Mouse (Mus musculus) heart, embryonic 10.5 days (tissue): ENCODE measurements around the gene Mast1. TPM values are rescaled to one million over a fixed set of nuclear protein-coding genes. Genes with fewer than 3 reads are reported as not detected.

ENCODE experiments used
- DNase-seq: peaks from one replicate; pipeline ENCODE4 v3.0.0-alpha.2; 2017; ENCODE audit warnings: low spot score
- H3K27ac ChIP-seq: fragments of 300-500 bp; sonication (generic); 2 replicates; pipeline ENCODE4 v1.5.1; 2016; ENCODE audit warnings: mild to moderate bottlenecking
- H3K27me3 ChIP-seq: fragments of 300-500 bp; sonication (generic); 2 replicates; pipeline ENCODE4 v1.6.1; 2016; ENCODE audit warnings: mild to moderate bottlenecking; ENCODE audit not compliant: poor library complexity, insufficient read depth, severe bottlenecking
- H3K36me3 ChIP-seq: fragments of 300-500 bp; sonication (generic); 2 replicates; pipeline ENCODE4 v1.6.1; 2016; ENCODE audit warnings: mild to moderate bottlenecking, moderate library complexity
- H3K4me1 ChIP-seq: fragments of 300-500 bp; sonication (generic); 2 replicates; pipeline ENCODE4 v1.6.1; 2016; ENCODE audit warnings: mild to moderate bottlenecking
- H3K4me3 ChIP-seq: fragments of 300-500 bp; sonication (generic); 2 replicates; pipeline ENCODE4 v1.5.1; 2016; ENCODE audit warnings: mild to moderate bottlenecking, moderate library complexity
- H3K9me3 ChIP-seq: fragments of 300-500 bp; sonication (generic); 2 replicates; pipeline ENCODE4 v1.6.1; 2016; ENCODE audit warnings: mild to moderate bottlenecking, moderate library complexity
- WGBS: fragments of 180-500 bp; shearing (Covaris S2); methylation state at CpG from one replicate; pipeline ENCODE4 v1.1.7; 2016; 5-methylcytosine and 5-hydroxymethylcytosine counted together
- microRNA-seq: library from miRNA; unstranded; fragments of <30 nt; microRNA quantifications from one replicate; pipeline ENCODE4, GENCODE M21; 2017
- polyA plus RNA-seq: library from polyadenylated mRNA; unstranded; fragments of >200 nt; fragmentation: Nextera tagmentation; extraction: Ambion mirVana; gene quantifications from 2 replicates; pipeline ENCODE4 v1.2.1, GENCODE M21; 2016

The Mast1 gene
- polyA plus RNA-seq, 1 experiment from 2014 or later: 0.09 TPM

DNA sequence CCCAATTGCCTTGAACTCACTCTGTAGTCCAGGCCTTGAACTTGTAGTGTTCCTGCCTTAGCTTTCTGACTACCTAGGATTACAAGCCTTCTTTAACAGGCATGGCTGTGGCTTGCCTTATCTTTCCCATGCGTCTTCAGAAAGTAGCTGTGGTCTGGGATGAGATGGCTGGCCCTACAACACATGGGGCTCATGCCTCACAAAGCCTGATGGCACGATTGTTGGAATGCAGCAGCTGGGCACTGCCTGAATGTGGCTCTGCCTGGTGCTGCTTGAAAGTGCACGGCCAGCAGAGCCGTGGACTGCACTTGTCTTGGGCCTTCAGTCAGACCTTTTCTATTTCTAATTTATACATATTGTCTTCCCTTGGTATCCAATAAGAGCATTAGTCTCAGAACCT is 52.4 kb downstream of the Mast1 start:
- H3K36me3 ChIP-seq: peaks cover 41% of the 10 kb centered on the region
- no peak overlapping the region for H3K4me3 ChIP-seq
- no peak for DNase-seq
- H3K27me3 ChIP-seq: no peaks in the 10 kb centered on the region
- no peak overlapping the region for H3K27ac ChIP-seq
- H3K4me1 ChIP-seq: no peaks in the 10 kb centered on the region
- no peaks in the 10 kb centered on the region for H3K9me3 ChIP-seq
- 78% methylated on average over 4 of the region's 4 CpGs for WGBS

- DNase-seq: no peak
- Histone ChIP-seq H3K36me3 (peaks cover 3% of the 10 kb centered on the region; the same call in 1 of the 2 replicates), H3K9me3 (no peaks in the 10 kb centered on the region), H3K4me1 (no peaks in the 10 kb centered on the region), H3K27me3 (no peaks in the 10 kb centered on the region), H3K27ac (no peak overlapping the region), H3K4me3 (no peak overlapping the region)
- WGBS: 71% methylated on average over 1 of the region's 1 CpGs
These were observed 58.2 kb downstream of the Mast1 start for GRCm38 (mm10) chr8:84878915-84879314.

DNA sequence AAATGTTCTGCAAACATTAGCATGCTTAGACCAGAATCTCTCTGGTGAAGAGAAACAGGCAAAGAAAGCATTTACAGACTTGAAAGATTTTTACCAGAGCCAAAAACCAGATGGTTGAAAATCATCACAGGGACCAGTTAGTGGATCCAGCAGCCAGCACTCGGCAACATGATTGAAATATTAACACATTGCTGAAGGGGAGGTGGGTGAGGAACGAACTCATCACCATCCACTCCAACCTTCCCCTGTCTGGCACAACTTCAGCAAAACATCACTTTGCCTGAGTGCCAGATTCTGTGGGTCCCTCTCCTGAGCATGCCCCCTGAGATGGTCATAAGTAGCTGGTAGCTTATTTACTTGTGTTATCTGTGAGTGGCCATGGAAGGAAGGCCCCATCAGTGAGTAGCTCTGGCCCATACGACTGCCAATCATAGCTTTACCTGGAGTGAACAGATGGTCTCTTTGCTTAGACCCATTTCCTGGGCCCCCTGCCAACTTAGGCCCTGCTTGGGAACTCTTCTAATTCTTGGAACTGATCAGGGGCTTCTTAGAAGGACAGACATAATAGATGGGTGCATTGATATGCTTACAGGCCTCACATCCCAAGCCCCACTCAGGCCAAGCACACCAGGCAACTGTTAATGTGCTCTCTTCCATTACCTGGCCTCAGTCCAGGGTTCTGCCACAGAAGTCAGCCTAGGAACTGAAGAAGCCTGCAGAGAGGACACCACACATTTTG is 59.7 kb downstream of the Mast1 start:
- no peaks in the 10 kb centered on the region for H3K9me3 ChIP-seq
- peaks cover 4% of the 10 kb centered on the region for H3K4me1 ChIP-seq
- no peak overlapping the region for H3K27ac ChIP-seq
- no peak overlapping the region for H3K4me3 ChIP-seq
- H3K27me3 ChIP-seq: peaks cover 7% of the 10 kb centered on the region; the same call in 1 of the 2 replicates
- peaks cover 3% of the 10 kb centered on the region; the same call in 1 of the 2 replicates for H3K36me3 ChIP-seq
- no peak for DNase-seq
- 83% methylated on average over 3 of the region's 3 CpGs for WGBS

DNA sequence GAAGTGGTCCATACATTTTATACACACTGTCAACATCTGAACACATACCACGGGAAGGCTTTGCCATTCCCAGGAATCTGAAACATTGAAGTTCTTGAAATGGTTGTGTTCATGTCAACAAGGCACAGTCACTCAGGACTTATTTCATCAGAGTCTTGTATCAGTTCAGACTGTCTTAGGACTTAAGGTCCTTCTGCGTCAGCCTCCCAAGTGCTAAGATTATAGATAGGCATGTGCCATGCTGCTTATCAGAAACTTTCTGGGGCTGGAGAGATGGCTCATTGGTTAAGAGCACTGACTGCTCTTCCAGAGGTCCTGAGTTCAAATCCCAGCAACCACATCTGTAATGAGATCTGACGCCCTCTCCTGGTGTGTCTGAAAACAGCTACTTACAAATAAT is 62.8 kb downstream of the Mast1 start:
- peaks cover 12% of the 10 kb centered on the region for H3K4me1 ChIP-seq

DNA sequence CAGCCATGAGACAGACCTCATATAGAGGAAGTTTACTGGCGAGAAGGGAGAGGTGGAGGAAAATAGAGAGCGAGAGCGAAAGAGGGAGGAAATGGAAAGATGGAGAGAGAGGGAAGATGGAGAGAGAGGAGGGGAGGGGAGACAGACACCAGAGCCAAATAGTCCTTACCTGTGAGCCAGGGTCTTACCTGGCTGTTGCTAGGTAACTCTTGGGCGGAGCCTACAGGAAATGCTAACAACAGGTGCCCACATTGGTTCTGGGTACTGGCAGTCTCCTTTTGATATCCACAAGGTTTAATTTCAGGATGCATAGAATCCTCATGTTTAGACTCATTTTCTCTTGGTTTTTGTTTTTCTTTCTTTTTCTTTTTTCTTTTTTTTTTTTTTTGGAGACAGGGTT is 64.1 kb downstream of the Mast1 start:
- Histone ChIP-seq H3K27ac (peak overlapping the region; percentile 88; the same call in 1 of the 2 replicates), H3K27me3 (peaks cover 10% of the 10 kb centered on the region; the same call in 1 of the 2 replicates), H3K9me3 (no peaks in the 10 kb centered on the region), H3K4me1 (peaks cover 14% of the 10 kb centered on the region), H3K4me3 (peak overlapping the region; percentile 63), H3K36me3 (peaks cover 21% of the 10 kb centered on the region)
- WGBS: 72% methylated on average over 4 of the region's 4 CpGs
- no peak for DNase-seq

More for the DNA sequence above, 62.8 kb downstream of the Mast1 start:
- no peak for DNase-seq
- WGBS: 81% methylated on average over 3 of the region's 3 CpGs
- H3K4me3 ChIP-seq: no peak overlapping the region
- no peak overlapping the region for H3K27ac ChIP-seq
- no peaks in the 10 kb centered on the region for H3K9me3 ChIP-seq
- H3K36me3 ChIP-seq: peaks cover 8% of the 10 kb centered on the region
- H3K27me3 ChIP-seq: peaks cover 10% of the 10 kb centered on the region; the same call in 1 of the 2 replicates

DNA sequence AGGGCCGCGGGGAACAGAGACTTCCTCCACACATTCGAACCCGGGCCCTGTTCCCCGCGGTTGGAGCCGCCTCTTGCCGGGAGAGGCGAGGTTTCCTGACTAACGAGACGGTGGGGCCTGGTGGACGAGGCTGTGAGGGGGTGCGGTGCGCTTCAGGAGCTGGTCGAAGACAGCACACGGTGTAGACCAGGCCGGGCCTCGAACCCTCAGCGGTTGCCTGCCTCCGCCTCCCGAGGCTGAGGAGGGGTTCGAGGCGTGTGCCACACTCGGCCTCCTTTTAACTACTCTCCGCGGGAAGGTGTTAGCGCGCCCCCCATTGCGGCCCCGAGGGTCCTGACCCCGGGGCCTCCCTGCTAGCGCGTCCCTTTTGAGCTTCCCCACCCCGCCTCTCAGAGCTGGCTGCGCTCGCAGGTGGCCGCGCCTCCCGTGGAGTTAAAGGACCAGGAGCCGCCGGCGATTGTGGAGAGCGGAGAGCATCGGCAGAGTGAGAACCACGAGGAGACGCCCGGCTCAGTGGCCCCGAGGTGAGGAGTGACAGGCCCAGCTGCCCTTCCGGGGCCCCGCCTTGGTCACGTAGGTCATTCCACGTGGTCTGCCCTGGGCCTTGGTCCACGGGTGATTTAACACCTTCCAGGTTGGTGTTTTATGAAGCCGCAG is 64.7 kb downstream of the Mast1 start:
- Histone ChIP-seq H3K36me3 (peaks cover 27% of the 10 kb centered on the region), H3K4me3 (peak overlapping the region; percentile 63), H3K27me3 (peaks cover 10% of the 10 kb centered on the region; the same call in 1 of the 2 replicates), H3K4me1 (peaks cover 14% of the 10 kb centered on the region), H3K9me3 (no peaks in the 10 kb centered on the region), H3K27ac (peak overlapping the region; percentile 88)
- DNase-seq: peak; percentile 79
- WGBS: 3% methylated on average over 54 of the region's 54 CpGs

DNA sequence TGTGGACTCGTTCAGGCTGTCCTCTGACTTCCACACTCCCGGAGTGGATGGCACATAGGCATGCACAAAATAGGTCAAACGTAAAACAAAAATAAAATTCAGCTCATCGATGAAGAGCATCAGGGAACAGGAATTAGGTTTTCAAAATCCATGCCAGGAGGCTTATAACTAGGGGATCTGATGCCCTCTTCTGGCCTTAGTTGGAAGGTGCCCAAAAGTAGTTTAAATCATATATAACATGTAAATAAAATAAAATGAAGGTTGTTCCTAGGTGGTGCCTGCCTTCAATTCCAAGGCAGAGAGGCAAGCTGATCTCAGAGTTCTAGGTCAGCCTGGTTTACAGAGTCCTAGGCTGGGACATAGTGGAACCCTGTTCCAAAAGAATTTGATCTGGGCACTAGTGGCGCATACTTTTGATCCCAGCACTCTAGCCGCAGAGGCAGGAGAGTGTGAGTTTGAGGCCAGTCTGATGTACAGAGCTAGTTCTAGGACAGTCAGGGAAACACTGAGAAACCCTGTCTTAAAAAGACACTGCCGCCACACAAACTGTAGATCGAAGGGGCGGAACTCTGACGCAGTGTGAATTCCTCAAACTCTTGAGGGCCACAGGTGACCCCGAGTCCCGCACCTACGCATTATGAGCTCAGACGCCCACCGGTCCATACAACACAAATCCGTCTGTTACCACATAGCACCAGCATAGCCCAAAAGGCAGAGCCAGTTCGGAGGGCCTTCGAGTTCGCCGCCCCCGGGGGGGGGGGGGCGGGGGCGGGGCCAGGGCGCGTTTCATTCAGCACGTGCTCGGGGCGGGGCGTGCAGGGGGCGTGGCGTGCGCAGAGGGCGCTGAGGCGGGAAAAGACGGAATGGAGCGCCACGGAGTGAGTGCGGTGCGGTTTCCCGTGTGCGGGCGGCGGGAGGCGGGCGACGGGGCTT is 65.5 kb downstream of the Mast1 start, which contains the start of gene Syce2:
Syce2 (plus strand) TSS at position 736 of the 933 bp plus-strand sequence.
- WGBS: 10% methylated on average over 46 of the region's 46 CpGs
- DNase-seq: peak; percentile 90
- peak within 1 kb of the TSS; percentile 63 for H3K4me3 ChIP-seq
- H3K27ac ChIP-seq: peak within 1 kb of the TSS; percentile 88
- H3K36me3 ChIP-seq: peaks cover 32% of the 10 kb centered on the region
- H3K4me1 ChIP-seq: peaks cover 14% of the 10 kb centered on the region
- no peaks in the 10 kb centered on the region for H3K9me3 ChIP-seq
- peaks cover 10% of the 10 kb centered on the region; the same call in 1 of the 2 replicates for H3K27me3 ChIP-seq

Small RNAs within 50 kb of the gene (microRNA-seq; reads per million reads assigned to microRNA genes)
- not detected for gene Gm24197
- gene Mir7069: 3.8 reads per million, percentile 10 among the genes with 10 or more reads in this experiment

Other genes starting within 250 kb of the Mast1 start
- gene Nacc1, start 249.5 kb downstream of the Mast1 start, polyA plus RNA-seq: 22.2 and 25.0 TPM in 2 replicates
- 18.5 and 19.3 TPM in 2 replicates for gene Lyl1, start 235.9 kb downstream of the Mast1 start, polyA plus RNA-seq
- gene G430095P16Rik, start 214.4 kb downstream of the Mast1 start, polyA plus RNA-seq: 2.1 and 3.2 TPM in 2 replicates
- gene Nfix, start 137.0 kb downstream of the Mast1 start, polyA plus RNA-seq: 0.87 and 2.1 TPM in 2 replicates
- 5.3 TPM in 2 replicates for gene Dand5, start 114.5 kb downstream of the Mast1 start, polyA plus RNA-seq
- 57.3 and 60.5 TPM in 2 replicates for gene Gadd45gip1, start 105.8 kb downstream of the Mast1 start, polyA plus RNA-seq
- gene Rad23a, start 96.7 kb downstream of the Mast1 start, polyA plus RNA-seq: 137 and 154 TPM in 2 replicates
- 881 and 1,047 TPM in 2 replicates for gene Calr, start 90.4 kb downstream of the Mast1 start, polyA plus RNA-seq
- 80.8 and 108 TPM in 2 replicates for gene Farsa, start 80.4 kb downstream of the Mast1 start, polyA plus RNA-seq
- 51.7 and 64.6 TPM in 2 replicates for gene Syce2, start 65.2 kb downstream of the Mast1 start, polyA plus RNA-seq
- 43.8 and 45.3 TPM in 2 replicates for gene Gcdh, start 43.4 kb downstream of the Mast1 start, polyA plus RNA-seq
- gene Klf1, start 35.4 kb downstream of the Mast1 start, polyA plus RNA-seq: 54.2 and 54.3 TPM in 2 replicates
- 3.2 and 3.8 TPM in 2 replicates for gene Dnase2a, start 28.8 kb downstream of the Mast1 start, polyA plus RNA-seq
- 0.21 and 0.34 TPM in 2 replicates for gene Rtbdn, start 9.6 kb upstream of the Mast1 start, polyA plus RNA-seq
- gene Gm49661, start 32.1 kb upstream of the Mast1 start, polyA plus RNA-seq: not detected in 2 replicates
- gene Prdx2, start 32.2 kb upstream of the Mast1 start, polyA plus RNA-seq: 810 and 835 TPM in 2 replicates
- gene Rnaseh2a, start 32.4 kb upstream of the Mast1 start, polyA plus RNA-seq: 104 and 119 TPM in 2 replicates
- 9.5 and 11.4 TPM in 2 replicates for gene Junb, start 41.4 kb upstream of the Mast1 start, polyA plus RNA-seq
- gene Hook2, start 53.2 kb upstream of the Mast1 start, polyA plus RNA-seq: 8.4 and 14.7 TPM in 2 replicates
- gene Best2, start 77.2 kb upstream of the Mast1 start, polyA plus RNA-seq: not detected in 2 replicates
- 149 and 157 TPM in 2 replicates for gene Asna1, start 87.9 kb upstream of the Mast1 start, polyA plus RNA-seq
- gene Trir, start 89.5 kb upstream of the Mast1 start, polyA plus RNA-seq: 85.6 and 133 TPM in 2 replicates
- 27.2 and 28.4 TPM in 2 replicates for gene Tnpo2, start 99.6 kb upstream of the Mast1 start, polyA plus RNA-seq
- gene Fbxw9, start 122.7 kb upstream of the Mast1 start, polyA plus RNA-seq: 20.2 and 21.0 TPM in 2 replicates
- gene Gm5741, start 130.6 kb upstream of the Mast1 start, polyA plus RNA-seq: 0.51 and 0.57 TPM in 2 replicates
- 54.0 and 72.3 TPM in 2 replicates for gene Dhps, start 134.4 kb upstream of the Mast1 start, polyA plus RNA-seq
- gene Wdr83os, start 143.4 kb upstream of the Mast1 start, polyA plus RNA-seq: 97.0 and 105 TPM in 2 replicates
- 41.2 and 47.9 TPM in 2 replicates for gene Wdr83, start 143.9 kb upstream of the Mast1 start, polyA plus RNA-seq
- 27.2 and 30.7 TPM in 2 replicates for gene Man2b1, start 145.9 kb upstream of the Mast1 start, polyA plus RNA-seq
- 0.84 and 1.00 TPM in 2 replicates for gene Zfp791, start 185.7 kb upstream of the Mast1 start, polyA plus RNA-seq
- gene Cks1brt, start 214.6 kb upstream of the Mast1 start, polyA plus RNA-seq: not detected in 2 replicates